Mouse (Mus musculus): Measurements from ENCODE around the gene Tmem60. TPM values are rescaled to one million over a fixed set of nuclear protein-coding genes. Genes with fewer than 3 reads are reported as not detected.
A peak's percentile ranks its signal among the peaks of the same experiment; 100 is the strongest.

The Tmem60 gene
- polyA plus RNA-seq (2015; fragmentation: Nextera tagmentation; extraction: Ambion mirVana) = 66.8 and 69.4 TPM in 2 replicates

DNA sequence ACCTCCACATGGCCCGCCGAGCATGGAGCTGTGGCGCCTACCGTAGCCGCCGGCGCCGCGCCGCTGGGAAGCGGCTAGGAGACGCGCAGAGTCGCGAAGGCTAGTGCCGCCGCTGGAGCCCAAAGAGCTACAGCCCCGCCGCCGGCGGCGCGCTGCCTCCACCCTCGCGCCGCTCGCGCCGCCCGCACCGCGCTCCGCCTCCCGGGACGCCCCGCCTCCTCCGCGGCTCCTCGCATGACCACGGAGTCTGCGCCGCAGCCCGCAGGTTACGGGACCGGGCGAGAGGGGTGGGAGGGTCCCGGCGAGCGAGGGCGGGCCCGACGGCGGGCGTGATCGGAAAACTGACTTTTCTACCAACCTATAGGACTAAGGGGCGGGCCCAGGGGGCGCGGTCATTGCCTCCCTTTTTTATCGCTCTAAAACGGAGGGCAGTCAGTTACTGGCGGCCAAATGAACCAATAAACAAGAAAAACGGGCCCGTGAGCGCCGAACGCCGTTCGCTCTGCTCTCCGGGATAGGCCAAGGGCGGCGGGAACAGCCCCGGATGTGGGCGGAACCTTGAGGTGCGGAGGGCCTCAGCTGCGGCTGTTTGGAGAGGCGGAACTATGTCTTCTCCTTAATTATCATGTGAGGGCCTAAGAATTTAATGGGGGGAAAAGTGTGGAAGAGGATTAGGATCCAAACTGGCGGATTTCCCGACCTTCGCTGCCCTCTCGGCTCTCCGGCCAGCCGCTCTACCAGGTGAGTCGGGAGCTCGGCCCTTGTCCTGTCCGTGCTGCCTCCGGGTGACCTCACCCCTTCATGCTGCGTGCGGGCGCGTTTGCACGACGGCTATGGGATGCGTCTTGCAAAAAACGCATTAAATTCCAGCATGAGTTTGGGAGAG lies at the start of gene Tmem60, which contains the start of gene Phtf2:
TSS of gene Tmem60 (plus strand) at position 277 of the 886 bp plus-strand sequence.
TSS of gene Phtf2 (minus strand) at position 210 of the 886 bp plus-strand sequence.
- Histone ChIP-seq H3K27me3 (no peaks in the 10 kb centered on the region), H3K9me3 (replicated peaks) (no peaks in the 10 kb centered on the region), H3K4me1 (peaks cover 21% of the 10 kb centered on the region), H3K36me3 (ENCODE audit: poor library complexity, severe bottlenecking) (peaks cover 12% of the 10 kb centered on the region), H3K27ac (peak within 1 kb of the TSS; percentile 98), H3K4me3 (peak within 1 kb of the TSS; percentile 68), H3K9ac (peak within 1 kb of the TSS; percentile 82), H3K4me2 (peak within 1 kb of the TSS; percentile 79)
- ATAC-seq = peak; percentile 99
- under 1% methylated on average over 93 of the region's 94 CpGs for WGBS

- Histone ChIP-seq H3K9ac (no peak overlapping the region), H3K9me3 (replicated peaks) (no peaks in the 10 kb centered on the region), H3K27me3 (no peaks in the 10 kb centered on the region), H3K36me3 (ENCODE audit: poor library complexity, severe bottlenecking) (0 out of 2 replicates have a peak, but pooled peaks cover 3% of the 10 kb centered on the region), H3K4me1 (no peaks in the 10 kb centered on the region), H3K4me3 (no peak overlapping the region), H3K27ac (no peak overlapping the region), H3K4me2 (no peak overlapping the region)
- ATAC-seq = no peak
- WGBS = 96% methylated on average over 1 of the region's 1 CpGs
These were observed 47.6 kb upstream of the Tmem60 start for GRCm38 (mm10) chr5:20834399-20834798.

DNA sequence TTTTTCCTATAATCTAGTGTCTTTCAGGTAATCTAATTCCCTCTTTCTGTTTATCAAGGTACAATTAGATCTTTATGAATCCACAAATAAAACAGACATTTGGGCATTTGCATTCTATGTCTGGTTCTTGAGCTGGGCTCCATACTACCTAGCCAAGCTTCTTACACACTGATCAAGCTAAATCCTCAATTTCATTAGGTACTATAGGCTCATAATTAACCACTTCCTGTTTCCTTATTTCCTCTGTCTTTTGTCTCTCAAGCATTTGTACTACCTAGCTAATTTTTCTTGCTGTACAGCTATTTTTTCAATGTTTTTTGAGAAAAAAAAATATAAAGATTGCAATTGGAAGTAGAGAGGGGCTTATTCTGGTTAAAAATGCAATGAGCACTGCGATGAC lies 44.9 kb upstream of the Tmem60 start:
- Histone ChIP-seq H3K36me3 (ENCODE audit: poor library complexity, severe bottlenecking) (0 out of 2 replicates have a peak, but pooled peaks cover 3% of the 10 kb centered on the region), H3K4me3 (no peak overlapping the region), H3K9me3 (replicated peaks) (no peaks in the 10 kb centered on the region), H3K9ac (no peak overlapping the region), H3K27ac (no peak overlapping the region), H3K4me2 (no peak overlapping the region), H3K4me1 (0 out of 2 replicates have a peak, but pooled peaks cover 7% of the 10 kb centered on the region), H3K27me3 (no peaks in the 10 kb centered on the region)
- ATAC-seq = no peak
- WGBS = 98% methylated on average over 1 of the region's 1 CpGs

DNA sequence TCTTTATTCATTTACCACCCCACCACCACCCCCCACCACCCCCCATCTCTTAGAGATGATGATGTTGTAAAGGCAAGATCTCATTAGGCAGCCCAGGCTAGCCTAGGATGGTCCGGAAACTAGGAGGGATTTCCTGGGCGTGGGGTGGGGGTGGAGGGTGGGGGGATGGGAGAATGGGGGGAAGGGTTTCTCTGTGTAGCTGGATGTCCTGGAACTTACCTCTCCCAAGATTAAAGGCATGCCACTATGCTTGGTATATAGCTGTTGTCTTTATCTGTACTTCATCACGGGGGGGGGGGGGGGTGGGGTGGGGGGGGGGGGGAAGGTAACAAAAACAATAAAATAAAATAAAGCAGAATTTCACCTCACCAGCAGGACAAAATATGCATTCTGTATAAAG lies 38.6 kb upstream of the Tmem60 start:
- Histone ChIP-seq H3K27ac (no peak overlapping the region), H3K27me3 (no peaks in the 10 kb centered on the region), H3K4me3 (no peak overlapping the region), H3K36me3 (ENCODE audit: poor library complexity, severe bottlenecking) (no peaks in the 10 kb centered on the region), H3K4me1 (peaks cover 10% of the 10 kb centered on the region; the same call in 1 of the 2 replicates), H3K9me3 (replicated peaks) (no peaks in the 10 kb centered on the region), H3K4me2 (no peak overlapping the region), H3K9ac (no peak overlapping the region)
- WGBS = 100% methylated on average over 1 of the region's 3 CpGs
- peak; percentile 78 for ATAC-seq

DNA sequence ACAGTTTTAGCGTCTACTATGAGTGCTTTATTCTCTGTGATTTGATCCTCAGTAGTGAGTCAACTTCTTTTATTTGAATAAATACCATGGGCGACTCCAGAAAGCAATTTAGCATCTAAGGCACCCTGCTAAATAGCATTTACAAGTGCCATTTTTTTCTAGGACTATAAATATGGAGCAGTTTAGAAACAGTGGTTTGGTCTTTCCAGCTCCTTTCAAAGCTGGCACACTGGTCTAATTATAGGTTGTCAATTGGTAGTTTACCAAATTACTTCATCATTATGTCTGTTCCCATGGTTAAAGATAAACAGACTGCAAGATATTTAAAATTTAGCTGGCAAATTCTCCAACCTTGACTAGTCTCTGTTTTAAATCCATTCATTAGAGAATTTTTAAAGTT lies 38.2 kb upstream of the Tmem60 start:
- Histone ChIP-seq H3K4me3 (no peak overlapping the region), H3K4me1 (peaks cover 10% of the 10 kb centered on the region; the same call in 1 of the 2 replicates), H3K9me3 (replicated peaks) (no peaks in the 10 kb centered on the region), H3K27ac (no peak overlapping the region), H3K36me3 (ENCODE audit: poor library complexity, severe bottlenecking) (no peaks in the 10 kb centered on the region), H3K27me3 (no peaks in the 10 kb centered on the region), H3K4me2 (no peak overlapping the region), H3K9ac (no peak overlapping the region)
- WGBS = 48% methylated on average over 2 of the region's 2 CpGs
- ATAC-seq = peak; percentile 76

DNA sequence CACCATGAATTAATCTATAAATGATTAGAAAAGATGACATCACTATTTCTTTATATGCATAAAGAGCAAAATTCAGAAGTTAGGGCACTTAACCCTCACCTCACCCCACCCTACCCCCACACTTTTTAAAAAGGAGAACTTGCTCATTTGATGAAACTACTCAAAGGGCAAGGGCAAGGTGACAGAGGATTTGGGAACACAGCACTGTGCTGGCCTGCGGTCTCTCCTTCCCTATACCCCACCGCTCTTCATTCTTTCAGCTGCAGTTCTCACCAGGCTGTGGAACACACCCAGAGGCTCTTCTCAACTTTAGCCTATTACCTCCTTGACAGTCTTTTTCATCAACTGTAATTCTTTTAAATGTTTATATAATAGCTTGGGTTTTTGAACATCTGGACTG lies 35.0 kb upstream of the Tmem60 start:
- H3K27me3 ChIP-seq = no peaks in the 10 kb centered on the region
- H3K4me1 ChIP-seq = peaks cover 3% of the 10 kb centered on the region; the same call in 1 of the 2 replicates
- no peak overlapping the region for H3K9ac ChIP-seq
- H3K4me3 ChIP-seq = no peak overlapping the region
- WGBS = 98% methylated on average over 2 of the region's 2 CpGs
- H3K4me2 ChIP-seq = no peak overlapping the region
- no peaks in the 10 kb centered on the region for H3K9me3 ChIP-seq (replicated peaks)
- ATAC-seq = no peak
- H3K36me3 ChIP-seq (ENCODE audit: poor library complexity, severe bottlenecking) = no peaks in the 10 kb centered on the region
- no peak overlapping the region for H3K27ac ChIP-seq

- Histone ChIP-seq H3K4me2 (no peak overlapping the region), H3K27ac (no peak overlapping the region), H3K9ac (no peak overlapping the region), H3K4me1 (peaks cover 3% of the 10 kb centered on the region; the same call in 1 of the 2 replicates), H3K36me3 (ENCODE audit: poor library complexity, severe bottlenecking) (peaks cover 4% of the 10 kb centered on the region; the same call in 1 of the 2 replicates), H3K27me3 (no peaks in the 10 kb centered on the region), H3K4me3 (no peak overlapping the region), H3K9me3 (replicated peaks) (no peaks in the 10 kb centered on the region)
- no peak for ATAC-seq
- WGBS = 91% methylated on average over 4 of the region's 4 CpGs
These were observed 26.9 kb upstream of the Tmem60 start for GRCm38 (mm10) chr5:20855066-20855465.

GRCm38 (mm10) chr5:20858404-20858803 lies 23.6 kb upstream of the Tmem60 start:
- H3K9me3 ChIP-seq (replicated peaks) = no peaks in the 10 kb centered on the region
- no peak for ATAC-seq
- no peak overlapping the region for H3K4me2 ChIP-seq
- peaks cover 4% of the 10 kb centered on the region; the same call in 1 of the 2 replicates for H3K36me3 ChIP-seq (ENCODE audit: poor library complexity, severe bottlenecking)
- 97% methylated on average over 2 of the region's 2 CpGs for WGBS
- no peak overlapping the region for H3K9ac ChIP-seq
- peaks cover 3% of the 10 kb centered on the region; the same call in 1 of the 2 replicates for H3K4me1 ChIP-seq
- no peak overlapping the region for H3K4me3 ChIP-seq
- no peak overlapping the region for H3K27ac ChIP-seq
- no peaks in the 10 kb centered on the region for H3K27me3 ChIP-seq

GRCm38 (mm10) chr5:20860565-20860964 lies 21.4 kb upstream of the Tmem60 start:
- Histone ChIP-seq H3K9ac (no peak overlapping the region), H3K4me3 (no peak overlapping the region), H3K9me3 (replicated peaks) (no peaks in the 10 kb centered on the region), H3K27me3 (no peaks in the 10 kb centered on the region), H3K4me1 (peaks cover 10% of the 10 kb centered on the region), H3K27ac (no peak overlapping the region), H3K4me2 (no peak overlapping the region), H3K36me3 (ENCODE audit: poor library complexity, severe bottlenecking) (peaks cover 4% of the 10 kb centered on the region; the same call in 1 of the 2 replicates)
- WGBS = 91% methylated on average over 4 of the region's 4 CpGs
- no peak for ATAC-seq

DNA sequence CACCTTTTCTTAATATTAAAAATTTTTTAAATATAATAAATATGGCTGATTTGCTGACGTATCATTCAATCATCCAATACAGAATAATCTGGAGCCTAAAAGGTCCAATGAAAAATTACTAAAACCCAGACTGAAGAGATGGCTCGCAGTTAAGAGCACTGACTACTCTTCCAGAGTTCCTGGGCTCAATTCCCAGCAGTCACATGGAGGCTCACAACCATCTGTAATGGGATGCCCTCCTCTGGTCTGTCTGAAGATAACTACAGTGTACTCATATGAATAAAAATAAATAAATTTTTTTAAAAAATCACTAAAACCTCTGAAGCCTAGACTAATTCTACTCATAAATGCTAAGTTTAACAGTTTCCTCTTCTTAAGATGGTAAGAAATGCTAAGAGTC lies 20.1 kb upstream of the Tmem60 start:
- no peak overlapping the region for H3K27ac ChIP-seq
- H3K9ac ChIP-seq = no peak overlapping the region
- H3K36me3 ChIP-seq (ENCODE audit: poor library complexity, severe bottlenecking) = peaks cover 4% of the 10 kb centered on the region; the same call in 1 of the 2 replicates
- H3K4me1 ChIP-seq = peaks cover 7% of the 10 kb centered on the region
- WGBS = 97% methylated on average over 2 of the region's 2 CpGs
- H3K4me2 ChIP-seq = no peak overlapping the region
- no peaks in the 10 kb centered on the region for H3K27me3 ChIP-seq
- H3K9me3 ChIP-seq (replicated peaks) = no peaks in the 10 kb centered on the region
- ATAC-seq = no peak
- H3K4me3 ChIP-seq = no peak overlapping the region

GRCm38 (mm10) chr5:20864216-20864969 lies 17.6 kb upstream of the Tmem60 start:
- Histone ChIP-seq H3K9ac (no peak overlapping the region), H3K4me3 (no peak overlapping the region), H3K36me3 (ENCODE audit: poor library complexity, severe bottlenecking) (no peaks in the 10 kb centered on the region), H3K9me3 (replicated peaks) (no peaks in the 10 kb centered on the region), H3K27ac (no peak overlapping the region), H3K4me2 (no peak overlapping the region), H3K27me3 (no peaks in the 10 kb centered on the region), H3K4me1 (peaks cover 7% of the 10 kb centered on the region)
- WGBS = 72% methylated on average over 4 of the region's 4 CpGs
- no peak for ATAC-seq
